Mouse (Mus musculus) stomach, postnatal 0 days (tissue): Measurements from ENCODE around the gene Gimap8.

Source experiments
- CTCF ChIP-seq: IDR thresholded peaks from 2 replicates; pipeline ENCODE4 v1.5.1; 2016; ENCODE audit warnings: antibody characterized with exemption, low read depth, mild to moderate bottlenecking, moderate library complexity
- EP300 ChIP-seq: optimal IDR thresholded peaks from 2 replicates; pipeline ENCODE3; 2016; ENCODE audit warnings: antibody characterized with exemption

DNA sequence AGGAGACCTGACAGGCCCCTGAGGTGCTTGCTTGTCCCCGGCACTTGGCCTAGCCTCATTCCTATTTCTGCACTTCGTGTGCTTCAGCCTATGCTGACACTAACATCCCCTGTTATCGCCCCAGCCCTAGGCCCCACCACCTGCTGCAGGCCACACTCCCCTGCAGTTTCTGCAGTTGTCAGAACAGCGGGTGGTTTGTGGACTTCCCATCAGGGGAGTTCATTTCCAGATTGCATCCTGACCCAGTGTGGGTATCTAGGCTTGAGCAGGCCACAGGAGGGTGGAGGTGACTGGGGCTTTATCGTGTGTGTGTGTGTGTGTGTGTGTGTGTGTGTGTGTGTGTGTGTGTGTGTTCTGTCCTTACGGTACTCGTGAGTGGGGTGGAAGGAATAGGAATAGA lies 37.5 kb upstream of the Gimap8 start:
- TF ChIP-seq CTCF (no peak), EP300 (no peak)
